Mouse (Mus musculus): ENCODE results near the gene Lrrfip2.

The Lrrfip2 gene

DNA sequence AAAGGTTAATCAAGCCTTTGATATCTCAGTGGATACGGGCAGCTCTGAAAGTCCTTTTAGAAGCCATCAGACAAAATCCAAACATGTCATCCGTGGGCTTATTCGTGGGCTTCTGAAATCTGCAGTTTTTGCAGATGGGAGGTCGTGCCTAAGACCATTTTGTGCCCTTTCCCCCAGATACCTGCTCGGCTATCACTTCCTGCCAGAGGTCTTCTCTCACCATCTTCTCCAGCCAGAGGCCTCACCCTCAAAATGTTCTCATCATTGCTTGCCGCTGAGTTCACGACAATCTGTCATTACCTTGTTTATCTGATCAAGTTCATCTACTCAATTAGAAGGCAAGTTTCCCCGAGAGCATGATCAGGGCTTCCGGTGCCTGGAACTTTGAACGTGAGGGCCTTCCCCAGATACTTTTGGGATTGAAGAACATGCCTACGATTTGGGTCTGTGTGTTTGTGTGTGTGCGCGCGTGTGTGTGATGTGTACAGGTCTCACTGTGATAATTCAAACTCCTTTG, at the start of gene Lrrfip2:
Lrrfip2 (plus strand) TSS at position 467 of the 517 bp plus-strand sequence.
- peak; percentile 2 to 7 for DNase-seq

DNA sequence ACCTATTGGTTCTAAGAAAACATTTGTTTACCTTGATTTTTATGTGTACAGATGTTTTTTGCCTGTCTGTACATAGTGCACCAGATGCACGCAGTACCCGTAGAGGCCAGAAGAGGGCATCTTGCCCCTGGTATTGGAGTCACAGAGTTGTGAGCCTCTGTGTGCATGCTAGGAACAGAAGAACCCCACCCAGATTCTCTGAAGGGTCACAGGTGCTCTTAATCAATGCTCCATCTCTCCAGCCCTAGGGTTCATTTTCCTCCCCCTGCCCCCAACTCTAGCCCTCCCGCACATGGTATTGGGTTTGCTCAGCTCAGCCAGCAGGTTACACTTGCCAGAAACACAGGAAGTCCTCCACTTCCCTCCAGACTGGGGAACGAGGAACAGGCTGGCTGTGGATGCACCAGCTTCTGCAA, 46.8 kb upstream of the Lrrfip2 start:
- peak; percentile 51 to 60 for DNase-seq

DNA sequence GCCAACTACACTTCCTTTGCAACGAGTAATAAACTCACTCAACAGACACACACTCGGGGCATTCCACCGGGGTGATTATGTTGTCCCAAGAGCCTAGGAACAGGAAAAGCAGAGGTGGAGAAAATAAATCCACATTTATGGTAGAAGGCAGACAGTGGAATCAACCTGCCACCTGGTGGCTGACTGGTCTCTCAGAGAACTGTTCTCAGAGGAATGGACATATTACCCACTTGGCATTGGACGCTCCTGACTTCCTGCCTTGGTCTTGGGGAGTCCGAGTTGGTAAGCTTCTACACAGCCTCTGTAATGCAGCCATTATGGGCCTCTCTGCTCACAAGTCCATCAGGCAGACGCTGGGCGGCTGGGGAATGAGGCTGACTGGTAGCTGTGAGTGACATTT, 45.2 kb upstream of the Lrrfip2 start:
- DNase-seq = no peak

GRCm38 (mm10) chr9:111072971-111073370, 44.4 kb upstream of the Lrrfip2 start:
- DNase-seq = no peak

- peak in 1 of 2 experiments; percentile 9 for DNase-seq
Measured at GRCm38 (mm10) chr9:111077745-111078144, 39.6 kb upstream of the Lrrfip2 start.

DNA sequence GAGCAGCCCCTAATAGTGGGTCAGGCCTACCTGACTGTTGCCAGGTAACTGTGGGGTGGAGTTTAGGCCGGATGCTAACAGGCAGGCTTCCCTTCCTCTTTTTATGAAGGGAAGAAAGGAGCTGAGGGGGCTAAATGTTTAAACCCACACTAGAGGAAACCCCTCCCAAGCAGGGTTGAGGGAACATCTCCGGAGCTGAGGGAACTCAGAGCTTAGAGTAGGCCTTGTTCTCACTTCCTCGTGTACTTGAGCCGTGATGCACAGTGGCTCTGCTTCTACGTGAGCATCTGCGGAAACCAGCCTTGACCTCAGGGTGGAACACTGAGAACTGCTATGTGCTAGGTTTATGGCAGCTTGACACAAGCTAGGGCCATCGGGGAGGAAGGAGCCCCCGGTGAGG, 36.6 kb upstream of the Lrrfip2 start:
- DNase-seq = no peak

DNA sequence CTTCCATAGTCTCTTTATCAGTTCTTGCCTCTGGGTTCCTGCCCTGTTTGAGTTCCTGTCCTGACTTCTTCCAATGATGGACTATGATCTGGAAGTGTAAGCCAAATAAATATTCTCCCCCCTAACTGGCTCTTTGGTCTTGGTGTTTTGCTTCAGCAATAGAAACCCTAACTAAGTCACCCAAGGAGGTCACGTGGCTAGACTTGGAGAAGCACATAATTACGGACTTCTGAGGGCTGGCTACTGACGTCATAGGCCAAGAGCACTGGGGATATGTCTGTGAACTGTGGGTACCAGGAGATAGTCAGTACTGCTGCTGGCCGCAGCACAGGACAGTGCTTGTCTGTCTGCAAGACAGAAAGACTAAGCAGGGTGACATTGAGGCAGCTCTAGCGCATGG, 35.6 kb upstream of the Lrrfip2 start:
- DNase-seq = no peak

- no peak for DNase-seq
Measured at GRCm38 (mm10) chr9:111085329-111085728, 32.1 kb upstream of the Lrrfip2 start.

DNA sequence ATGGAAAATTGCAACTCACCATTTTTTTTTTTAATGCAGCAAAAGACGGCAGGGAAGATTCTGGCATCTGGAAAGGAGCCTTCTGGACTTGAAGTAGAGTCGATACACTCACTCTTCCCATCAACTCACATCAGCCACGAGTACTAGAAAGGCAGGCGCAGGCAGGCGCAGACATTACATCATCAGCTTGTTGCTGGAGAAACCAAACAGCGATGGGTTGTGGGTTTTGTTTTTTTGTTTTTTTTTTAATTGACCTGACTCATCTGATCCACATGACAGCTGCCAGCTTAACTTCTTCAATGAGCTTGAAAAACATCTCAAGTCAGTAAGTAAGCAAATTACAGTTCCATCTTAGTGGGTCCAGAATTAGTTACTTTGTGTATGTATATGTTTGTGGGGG, 31.3 kb upstream of the Lrrfip2 start:
- no peak for DNase-seq

- no peak for DNase-seq
Measured at GRCm38 (mm10) chr9:111086995-111087606, 30.3 kb upstream of the Lrrfip2 start.

- no peak for DNase-seq
Measured at GRCm38 (mm10) chr9:111087960-111088359, 29.4 kb upstream of the Lrrfip2 start.

- DNase-seq = no peak
Measured at GRCm38 (mm10) chr9:111088886-111089285, 28.5 kb upstream of the Lrrfip2 start.

- DNase-seq = no peak
Measured at GRCm38 (mm10) chr9:111092657-111093056, 24.7 kb upstream of the Lrrfip2 start.

DNA sequence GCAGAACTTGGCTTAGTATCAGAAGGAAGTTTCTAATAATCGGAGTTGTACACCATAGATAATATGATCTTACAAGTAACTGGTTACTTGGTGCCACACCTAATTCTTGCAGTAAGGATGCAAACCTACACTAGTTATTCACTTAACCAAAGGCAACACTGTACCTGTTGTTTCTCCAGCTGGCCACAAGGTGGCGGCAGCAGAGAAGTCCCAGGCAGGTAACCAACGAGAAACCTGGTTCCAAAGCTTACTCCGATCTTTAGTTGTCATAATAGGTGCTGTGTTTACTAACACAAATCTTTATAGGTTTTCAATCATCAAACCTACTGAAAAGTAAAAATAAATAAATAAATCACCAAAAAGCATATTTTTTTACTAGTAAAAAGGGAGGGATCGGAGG, 24.3 kb upstream of the Lrrfip2 start:
- DNase-seq = peak; percentile 34 to 46

DNA sequence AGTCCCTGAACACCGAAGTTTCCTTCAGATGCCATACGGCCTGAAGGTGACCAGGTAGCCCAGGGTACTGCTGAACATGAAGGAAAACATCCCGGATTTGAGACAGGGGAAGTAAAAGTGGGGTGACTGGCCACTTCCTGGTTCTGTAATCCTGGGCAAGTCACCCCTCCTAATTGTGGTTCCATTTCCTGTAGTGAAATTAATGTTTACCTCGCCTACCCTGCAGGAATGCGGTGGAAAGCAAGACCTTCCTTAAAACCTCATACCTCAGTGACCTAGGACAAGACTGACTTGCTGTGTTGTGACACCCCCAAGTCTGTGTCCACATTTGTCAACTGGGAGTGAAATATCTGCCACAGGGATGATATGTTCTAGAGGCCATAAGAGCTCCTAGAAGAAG, 22.8 kb upstream of the Lrrfip2 start:
- no peak for DNase-seq

DNA sequence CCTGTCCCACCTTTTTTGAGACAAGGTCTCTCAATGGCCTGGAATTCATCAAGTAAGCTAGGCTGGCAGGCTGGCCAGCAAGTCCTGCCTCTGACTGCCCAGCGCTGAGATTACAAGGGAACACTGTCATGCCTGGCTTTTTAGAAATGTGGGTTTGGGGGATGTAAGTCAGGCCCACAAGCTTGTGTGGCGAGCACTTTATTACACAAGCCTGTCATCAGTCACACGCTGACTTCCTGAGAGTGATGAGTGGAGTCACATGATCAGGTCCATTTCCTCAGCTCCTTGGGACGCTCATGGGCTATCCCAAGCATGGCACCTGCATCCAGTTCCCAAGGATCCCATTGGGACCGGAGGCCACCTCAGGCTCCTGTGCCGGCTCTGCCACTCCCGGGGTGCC, 21.7 kb upstream of the Lrrfip2 start:
- no peak for DNase-seq

- DNase-seq = no peak
Measured at GRCm38 (mm10) chr9:111096419-111097326, 20.7 kb upstream of the Lrrfip2 start.

GRCm38 (mm10) chr9:111097543-111097942, 19.8 kb upstream of the Lrrfip2 start:
- no peak for DNase-seq

DNA sequence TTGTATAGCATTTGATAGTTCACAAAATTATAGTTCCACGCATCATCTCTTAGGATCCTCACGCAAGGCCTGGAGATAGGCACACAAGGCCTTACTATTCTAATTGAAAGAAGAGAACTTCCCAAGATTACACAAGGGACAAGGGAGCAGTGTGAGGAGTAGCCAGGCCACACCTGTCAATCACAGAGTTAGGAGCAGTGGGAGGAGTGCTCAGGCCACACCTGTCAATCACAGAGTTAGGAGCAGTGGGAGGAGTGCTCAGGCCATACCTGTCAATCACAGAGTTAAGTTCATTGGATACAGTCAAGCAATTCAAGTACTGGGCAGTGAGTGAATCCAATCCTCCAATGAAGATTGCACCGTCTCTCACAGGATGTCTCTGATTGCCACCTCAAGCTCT, 17.0 kb upstream of the Lrrfip2 start:
- no peak for DNase-seq

DNA sequence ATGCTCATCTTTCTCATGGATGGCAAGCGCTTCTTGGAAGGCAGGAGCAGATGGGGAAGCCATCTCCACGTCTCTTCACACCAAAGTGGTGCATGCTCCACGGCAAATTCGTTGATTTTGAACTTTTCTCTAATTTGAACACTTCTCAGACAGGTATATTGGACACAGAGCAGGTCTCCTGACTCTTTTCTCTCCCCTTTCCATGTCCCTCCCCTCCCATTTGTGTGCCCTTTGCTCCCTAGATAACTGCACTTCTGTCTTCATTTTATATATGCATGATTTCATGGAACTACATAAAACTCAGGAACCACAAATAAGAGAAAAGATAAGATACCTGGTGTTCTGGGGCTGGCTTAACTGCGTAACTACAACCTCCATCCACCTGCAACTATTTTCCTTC, 14.1 kb upstream of the Lrrfip2 start:
- DNase-seq = no peak

DNA sequence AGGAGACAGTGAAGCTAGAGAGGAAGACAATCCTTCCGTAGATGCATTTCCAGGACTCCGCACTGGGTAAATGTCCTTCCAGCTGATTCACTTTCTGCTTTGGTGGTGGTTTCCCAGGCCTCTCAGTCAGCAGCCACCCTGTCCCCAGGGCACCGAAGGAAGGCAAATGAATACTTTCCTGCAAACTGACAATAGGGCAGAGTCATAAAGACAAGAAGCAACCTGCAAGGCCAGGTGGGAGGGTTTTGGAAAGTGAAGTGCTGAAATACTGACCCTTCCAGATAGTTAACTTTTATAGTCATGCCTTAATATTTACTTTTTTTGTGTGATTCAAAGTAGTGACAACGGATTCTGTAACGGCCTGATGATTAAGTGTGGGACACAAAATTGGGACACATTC, 13.5 kb upstream of the Lrrfip2 start:
- no peak for DNase-seq

DNA sequence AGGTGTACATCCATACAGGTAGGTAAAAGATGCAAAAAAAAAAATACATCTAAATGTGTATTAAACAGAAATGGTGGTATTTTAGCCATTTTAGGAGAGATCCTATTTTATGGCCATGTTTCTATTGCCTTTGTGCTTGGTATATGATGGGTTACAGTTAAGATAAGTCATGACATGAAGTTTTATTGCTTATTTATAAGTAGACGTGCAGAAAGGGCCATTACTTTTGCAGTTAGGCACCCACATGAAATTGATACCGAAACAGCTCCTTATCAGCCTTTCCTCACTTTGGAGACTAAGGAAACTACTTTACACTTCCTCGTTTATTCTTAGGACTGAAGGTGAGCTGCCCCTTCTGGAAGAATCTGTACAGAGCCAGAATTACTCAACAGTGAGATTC, 9.5 kb upstream of the Lrrfip2 start:
- no peak for DNase-seq

DNA sequence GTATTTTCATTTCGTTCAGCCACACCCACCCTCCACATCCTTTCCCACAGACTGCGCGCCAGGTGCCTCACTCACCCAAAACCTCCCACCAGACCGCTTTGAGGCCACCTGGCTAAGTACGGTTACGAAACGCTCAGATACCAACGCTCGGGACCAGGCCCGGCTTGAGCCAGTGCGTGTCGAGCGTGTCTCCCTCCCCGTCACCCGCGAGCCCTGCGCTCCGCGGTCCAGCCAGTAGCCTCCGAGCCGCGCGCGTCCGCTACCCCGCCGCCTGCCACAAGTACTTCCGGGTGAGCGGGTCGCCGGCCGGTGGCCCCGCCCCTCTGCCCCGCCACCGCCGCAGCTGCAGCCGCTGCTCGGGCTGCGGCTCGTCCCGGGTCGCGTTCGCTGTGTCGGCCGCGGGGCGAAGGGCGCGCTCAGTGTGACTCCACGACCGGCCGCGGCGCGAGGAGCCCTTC, 431 bp downstream of the Lrrfip2 start:
- DNase-seq = peak; percentile 84 to 85

Data from thymus, postnatal 36 days (tissue).